Mouse (Mus musculus) ES-E14 (cell line): ENCODE measurements around the gene Clic4.

Experiments
- CHD2 ChIP-seq: IDR thresholded peaks from 2 replicates; pipeline ENCODE4 v1.6.1; 2014; ENCODE audit warnings: mild to moderate bottlenecking, low read depth, low read length, inconsistent platforms
- HCFC1 ChIP-seq: IDR thresholded peaks from 2 replicates; pipeline ENCODE4 v1.6.1; 2012; ENCODE audit warnings: low read length, inconsistent platforms, borderline replicate concordance; ENCODE audit not compliant: insufficient read depth
- MAFK ChIP-seq: IDR thresholded peaks from 2 replicates; pipeline ENCODE4 v1.6.1; 2014; ENCODE audit warnings: mild to moderate bottlenecking, low read depth, low read length, inconsistent platforms; ENCODE audit not compliant: insufficient read depth
- ZC3H11A ChIP-seq: IDR thresholded peaks from 2 replicates; pipeline ENCODE4 v1.6.1; 2012; ENCODE audit warnings: low read depth, mild to moderate bottlenecking, inconsistent platforms, low read length, borderline replicate concordance
- ZNF384 ChIP-seq: IDR thresholded peaks from 2 replicates; pipeline ENCODE4 v1.6.1; 2012; ENCODE audit warnings: low read depth, low read length, inconsistent platforms

GRCm38 (mm10) chr4:135300248-135301041 is 27.8 kb upstream of the Clic4 start:
- TF ChIP-seq ZC3H11A (no peak), HCFC1 (0 out of 2 replicates have a peak, but pooled peaks have one; percentile 8), MAFK (no peak), ZNF384 (no peak), CHD2 (no peak)
